Mouse (Mus musculus): ENCODE results near the gene Prdx3.

GRCm38 (mm10) chr19:60910304-60910703 lies 35.9 kb upstream of the Prdx3 start:
- TF ChIP-seq CTCF (IDR thresholded peaks at IDR 0.05; ENCODE audit: control insufficient read depth, insufficient read depth, insufficient replicate concordance, low read depth, low read length) (no peak), POLR2A (IDR thresholded peaks at IDR 0.05; ENCODE audit: control insufficient read depth, low read depth, low read length) (no peak)
